Mouse (Mus musculus) embryo, embryonic 9.5 days (tissue): ENCODE data around the gene Smpd4.
A peak's percentile ranks its signal among the peaks of the same experiment; 100 is the strongest.

Source experiments
- DNase-seq: peaks from one replicate; pipeline ENCODE4 v3.0.0-alpha.2; 2017; ENCODE audit errors: extremely low spot score

The Smpd4 gene

GRCm38 (mm10) chr16:17638036-17638628 lies 19.0 kb downstream of the Smpd4 start:
- no peak for DNase-seq

GRCm38 (mm10) chr16:17639081-17639480 lies 19.9 kb downstream of the Smpd4 start:
- DNase-seq: no peak

- no peak for DNase-seq
These were observed 20.8 kb downstream of the Smpd4 start for GRCm38 (mm10) chr16:17639951-17640350.

GRCm38 (mm10) chr16:17640706-17641105 lies 21.6 kb downstream of the Smpd4 start:
- DNase-seq: no peak

GRCm38 (mm10) chr16:17641301-17641700 lies 22.1 kb downstream of the Smpd4 start:
- DNase-seq: no peak

GRCm38 (mm10) chr16:17642311-17642710 lies 23.2 kb downstream of the Smpd4 start:
- DNase-seq: no peak

GRCm38 (mm10) chr16:17643437-17643990 lies 24.4 kb downstream of the Smpd4 start:
- no peak for DNase-seq

GRCm38 (mm10) chr16:17646310-17647114 lies 27.4 kb downstream of the Smpd4 start, which contains the start of gene Ccdc74a:
Gene Ccdc74a (plus strand): TSS chr16:17646470.
- peak; percentile 86 for DNase-seq

- DNase-seq: no peak
These were observed 28.0 kb downstream of the Smpd4 start for GRCm38 (mm10) chr16:17647156-17647555.

GRCm38 (mm10) chr16:17647566-17648340 lies 28.6 kb downstream of the Smpd4 start:
- no peak for DNase-seq

GRCm38 (mm10) chr16:17649925-17650605 lies 30.9 kb downstream of the Smpd4 start:
- no peak for DNase-seq

GRCm38 (mm10) chr16:17650711-17651110 lies 31.6 kb downstream of the Smpd4 start:
- DNase-seq: no peak

- DNase-seq: no peak
These were observed 33.5 kb downstream of the Smpd4 start for GRCm38 (mm10) chr16:17652607-17653006.

GRCm38 (mm10) chr16:17653601-17654000 lies 34.4 kb downstream of the Smpd4 start:
- no peak for DNase-seq

GRCm38 (mm10) chr16:17654188-17654795 lies 35.1 kb downstream of the Smpd4 start:
- no peak for DNase-seq

GRCm38 (mm10) chr16:17656212-17656871 lies 37.2 kb downstream of the Smpd4 start:
- DNase-seq: no peak

- DNase-seq: no peak
These were observed 46.4 kb downstream of the Smpd4 start for GRCm38 (mm10) chr16:17665568-17665967.

GRCm38 (mm10) chr16:17669886-17670285 lies 50.7 kb downstream of the Smpd4 start:
- no peak for DNase-seq
